In genomic region chr2:135101943-135102342, GRCm38 (mm10) we compare ENCODE assay signal across 18 mouse cellular contexts.
DNase-seq lines count a peak whose midpoint lies in the region; ATAC-seq and TF ChIP-seq lines count a peak whose summit lies in the region.
"Had no signal": no experiment of that assay in that cellular context is flagged by ENCODE, and none has a peak within 500 bp of the region (broad histone marks: within the 10 kb centered on the region; RNA-seq: fewer than 3 reads in every experiment).

No protein-coding gene starts in this region.

- H3K36me3 ChIP-seq in hindbrain, embryonic 12.5 days: no peaks in the 10 kb centered on the region
- H3K36me3 ChIP-seq in hindbrain, embryonic 16.5 days (ENCODE audit: control insufficient read depth, insufficient read depth, low read length): no peaks in the 10 kb centered on the region
- H3K36me3 ChIP-seq in forebrain, embryonic 14.5 days (ENCODE audit: control insufficient read depth, insufficient read depth, low read length): no peaks in the 10 kb centered on the region
- H3K36me3 ChIP-seq in hindbrain, embryonic 14.5 days (replicated peaks; ENCODE audit: control insufficient read depth, insufficient read depth): no peaks in the 10 kb centered on the region
- no peaks in the 10 kb centered on the region for H3K36me3 ChIP-seq in intestine, embryonic 16.5 days (ENCODE audit: control insufficient read depth, insufficient read depth, low read length)
- H3K36me3 ChIP-seq: embryonic facial prominence, embryonic 12.5 days; heart, embryonic 10.5 days had no signal

- intact Hi-C loops in gastrocnemius, postnatal 14 days (cut with DNase I; ENCODE audit: low total_unique reads): no loop called here

- H3K4me2 ChIP-seq in hindbrain, embryonic 12.5 days (replicated peaks): no peak overlapping the region
- no peak overlapping the region for H3K4me2 ChIP-seq in hindbrain, embryonic 16.5 days (ENCODE audit: low read length)
- H3K4me2 ChIP-seq in forebrain, embryonic 14.5 days (ENCODE audit: low read length): no peak overlapping the region
- H3K4me2 ChIP-seq in hindbrain, embryonic 14.5 days (replicated peaks): no peak overlapping the region
- H3K4me2 ChIP-seq in intestine, embryonic 16.5 days (ENCODE audit: low read depth, low read length): no peak overlapping the region
- H3K4me2 ChIP-seq: embryonic facial prominence, embryonic 12.5 days had no signal

- no peaks in the 10 kb centered on the region for H3K9me3 ChIP-seq in hindbrain, embryonic 12.5 days (replicated peaks)
- H3K9me3 ChIP-seq in hindbrain, embryonic 16.5 days (ENCODE audit: control insufficient read depth, low read length): no peaks in the 10 kb centered on the region
- H3K9me3 ChIP-seq in forebrain, embryonic 14.5 days (replicated peaks; ENCODE audit: control insufficient read depth, low read length): no peaks in the 10 kb centered on the region
- H3K9me3 ChIP-seq in hindbrain, embryonic 14.5 days (ENCODE audit: control insufficient read depth, low read length): no peaks in the 10 kb centered on the region
- no peaks in the 10 kb centered on the region for H3K9me3 ChIP-seq in intestine, embryonic 16.5 days (ENCODE audit: control insufficient read depth, low read length)
- H3K9me3 ChIP-seq: embryonic facial prominence, embryonic 12.5 days; heart, embryonic 10.5 days had no signal

- DNase-seq in brain, embryonic 14.5 days (ENCODE audit: low read depth): peak; percentile 70
- DNase-seq in forebrain, embryonic 14.5 days (ENCODE audit: low spot score): peak; percentile 59
- DNase-seq in hindbrain, embryonic 14.5 days (ENCODE audit: low spot score): no peak
- DNase-seq in gastrocnemius, postnatal 14 days: no peak
- DNase-seq: adrenal gland, adult 2 months; adrenal gland, postnatal 25 days; cerebellum, adult 2 months; cerebellum, postnatal 14 days; heart, adult 18-20 months; heart, postnatal 10 days; heart, postnatal 4 days; kidney, adult 8-10 months had no signal

- no peak overlapping the region for H3K9ac ChIP-seq in hindbrain, embryonic 12.5 days
- H3K9ac ChIP-seq in hindbrain, embryonic 16.5 days (ENCODE audit: low read depth, low read length): no peak overlapping the region
- H3K9ac ChIP-seq in forebrain, embryonic 14.5 days (ENCODE audit: low read length): no peak overlapping the region
- no peak overlapping the region for H3K9ac ChIP-seq in hindbrain, embryonic 14.5 days
- H3K9ac ChIP-seq in intestine, embryonic 16.5 days (ENCODE audit: low read depth, low read length): no peak overlapping the region
- H3K9ac ChIP-seq: embryonic facial prominence, embryonic 12.5 days had no signal

- WGBS in hindbrain, embryonic 12.5 days: 57% methylated on average over 1 of the region's 1 CpGs
- 38% methylated on average over 1 of the region's 1 CpGs for WGBS in hindbrain, embryonic 16.5 days
- WGBS in forebrain, embryonic 14.5 days: 21% methylated on average over 1 of the region's 1 CpGs
- 56% methylated on average over 1 of the region's 1 CpGs for WGBS in hindbrain, embryonic 14.5 days
- 69% methylated on average over 1 of the region's 1 CpGs for WGBS in intestine, embryonic 16.5 days

- no peaks in the 10 kb centered on the region for H3K4me1 ChIP-seq in hindbrain, embryonic 12.5 days
- H3K4me1 ChIP-seq in hindbrain, embryonic 16.5 days (ENCODE audit: control insufficient read depth, insufficient read depth, low read depth, low read length): no peaks in the 10 kb centered on the region
- no peaks in the 10 kb centered on the region for H3K4me1 ChIP-seq in forebrain, embryonic 14.5 days (ENCODE audit: control insufficient read depth, insufficient read depth, low read length)
- H3K4me1 ChIP-seq in hindbrain, embryonic 14.5 days (replicated peaks; ENCODE audit: control insufficient read depth, insufficient read depth, low read length): peaks cover 5% of the 10 kb centered on the region; the same call in 1 of the 2 replicates
- no peaks in the 10 kb centered on the region for H3K4me1 ChIP-seq in intestine, embryonic 16.5 days (ENCODE audit: control insufficient read depth, insufficient read depth, low read length)
- H3K4me1 ChIP-seq: embryonic facial prominence, embryonic 12.5 days; heart, embryonic 10.5 days had no signal

- H3K27me3 ChIP-seq in hindbrain, embryonic 12.5 days: no peaks in the 10 kb centered on the region
- H3K27me3 ChIP-seq in hindbrain, embryonic 16.5 days (replicated peaks; ENCODE audit: control insufficient read depth, insufficient read depth, low read length): no peaks in the 10 kb centered on the region
- H3K27me3 ChIP-seq in forebrain, embryonic 14.5 days (replicated peaks; ENCODE audit: control insufficient read depth, insufficient read depth, low read length): no peaks in the 10 kb centered on the region
- H3K27me3 ChIP-seq in hindbrain, embryonic 14.5 days (ENCODE audit: control insufficient read depth, insufficient read depth, low read length): no peaks in the 10 kb centered on the region
- H3K27me3 ChIP-seq in intestine, embryonic 16.5 days (replicated peaks; ENCODE audit: control insufficient read depth, insufficient read depth, low read length): no peaks in the 10 kb centered on the region
- H3K27me3 ChIP-seq: embryonic facial prominence, embryonic 12.5 days had no signal

- TF ChIP-seq POLR2A in brain, embryonic 14.5 days (IDR thresholded peaks at IDR 0.05; ENCODE audit: borderline replicate concordance, extremely low read depth, insufficient read depth, insufficient read length, poor library complexity, severe bottlenecking): no peak

- H3K27ac ChIP-seq in hindbrain, embryonic 12.5 days: peak overlapping the region; percentile 44; the same call in 1 of the 2 replicates
- H3K27ac ChIP-seq in hindbrain, embryonic 16.5 days (ENCODE audit: low read depth, low read length): no peak overlapping the region
- H3K27ac ChIP-seq in forebrain, embryonic 14.5 days (ENCODE audit: low read depth, low read length): no peak overlapping the region
- peak overlapping the region; percentile 32; the same call in 1 of the 2 replicates for H3K27ac ChIP-seq in hindbrain, embryonic 14.5 days
- no peak overlapping the region for H3K27ac ChIP-seq in intestine, embryonic 16.5 days (ENCODE audit: low read length)
- H3K27ac ChIP-seq: embryonic facial prominence, embryonic 12.5 days; heart, embryonic 10.5 days had no signal

- no peak for TF ChIP-seq CTCF in brain, embryonic 14.5 days (IDR thresholded peaks at IDR 0.05; ENCODE audit: borderline replicate concordance, extremely low read depth, insufficient read depth, insufficient read length)

- H3K4me3 ChIP-seq in hindbrain, embryonic 12.5 days: no peak overlapping the region
- H3K4me3 ChIP-seq in hindbrain, embryonic 16.5 days (ENCODE audit: low read length): no peak overlapping the region
- no peak overlapping the region for H3K4me3 ChIP-seq in forebrain, embryonic 14.5 days (ENCODE audit: low read depth, low read length)
- H3K4me3 ChIP-seq in hindbrain, embryonic 14.5 days (replicated peaks; ENCODE audit: low read length): no peak overlapping the region
- no peak overlapping the region for H3K4me3 ChIP-seq in intestine, embryonic 16.5 days (ENCODE audit: low read length)
- H3K4me3 ChIP-seq: embryonic facial prominence, embryonic 12.5 days; heart, embryonic 10.5 days had no signal

- peak; percentile 65 for ATAC-seq in hindbrain, embryonic 12.5 days (ENCODE audit: low FRiP score)
- no peak for ATAC-seq in hindbrain, embryonic 16.5 days
- ATAC-seq in forebrain, embryonic 14.5 days: peak; percentile 62; the same call in 1 of the 2 replicates
- 0 out of 2 replicates have a peak, but pooled peaks have one; percentile 56 for ATAC-seq in hindbrain, embryonic 14.5 days (ENCODE audit: low FRiP score)
- ATAC-seq in intestine, embryonic 16.5 days: no peak
- ATAC-seq: intestine, postnatal 0 days had no signal

Comparison
In these comparisons a context has a peak if more than half of its experiments do, and no peak if none do; other contexts are left out.
1. ATAC-seq: peak in hindbrain, embryonic 12.5 days (single experiment), forebrain, embryonic 14.5 days (single experiment) and hindbrain, embryonic 14.5 days (single experiment); none in hindbrain, embryonic 16.5 days (single experiment) and intestine, embryonic 16.5 days (single experiment).
2. H3K27ac ChIP-seq: peak in hindbrain, embryonic 12.5 days (single experiment) and hindbrain, embryonic 14.5 days (single experiment); none in hindbrain, embryonic 16.5 days (single experiment), forebrain, embryonic 14.5 days (single experiment) and intestine, embryonic 16.5 days (single experiment).
3. DNase-seq: peak in brain, embryonic 14.5 days (single experiment) and forebrain, embryonic 14.5 days (single experiment); none in hindbrain, embryonic 14.5 days (single experiment) and gastrocnemius, postnatal 14 days (single experiment).